Mouse (Mus musculus) heart, embryonic 16.5 days (tissue): ENCODE results near the gene Rdh14. TPM values are rescaled to one million over a fixed set of nuclear protein-coding genes. Genes with fewer than 3 reads are reported as not detected.
A peak's percentile ranks its signal among the peaks of the same experiment; 100 is the strongest.

Experiments
- ATAC-seq: fragments of 200-750 bp; cut with Nextera tagmentation; replicated peaks from 2 replicates; pipeline ENCODE4 v1.8.0; 2017; ENCODE audit warnings: moderate number of reproducible peaks; ENCODE audit not compliant: insufficient read depth, low FRiP score; ENCODE audit errors: extremely low read depth
- H3K27ac ChIP-seq: fragments of 300-500 bp; sonication (generic); 2 replicates; pipeline ENCODE4 v1.5.1; 2014; ENCODE audit warnings: mild to moderate bottlenecking, low read length, control low read depth, moderate library complexity
- H3K27me3 ChIP-seq: fragments of 300-500 bp; sonication (generic); 2 replicates; pipeline ENCODE4 v1.6.1; 2014; ENCODE audit warnings: low read length, mixed read lengths; ENCODE audit not compliant: control insufficient read depth, insufficient read depth
- H3K36me3 ChIP-seq: fragments of 300-500 bp; sonication (generic); 2 replicates; pipeline ENCODE4 v1.6.1; 2014; ENCODE audit not compliant: control insufficient read depth, insufficient read depth
- H3K4me1 ChIP-seq: fragments of 300-500 bp; sonication (generic); 2 replicates; pipeline ENCODE4 v1.6.1; 2014; ENCODE audit warnings: low read length, mixed read lengths; ENCODE audit not compliant: control insufficient read depth, insufficient read depth
- H3K4me2 ChIP-seq: fragments of 300-500 bp; sonication (generic); 2 replicates; pipeline ENCODE4 v1.6.1; 2014; ENCODE audit warnings: low read depth, mild to moderate bottlenecking, control low read depth, low read length
- H3K4me3 ChIP-seq: fragments of 300-500 bp; sonication (generic); 2 replicates; pipeline ENCODE4 v1.5.1; 2014; ENCODE audit warnings: mild to moderate bottlenecking, control low read depth, low read length
- H3K9ac ChIP-seq: fragments of 300-500 bp; sonication (generic); 2 replicates; pipeline ENCODE4 v1.6.1; 2014; ENCODE audit warnings: low read length, control low read depth
- H3K9me3 ChIP-seq: fragments of 300-500 bp; sonication (generic); replicated peaks from 2 replicates; pipeline ENCODE4 v1.6.1; 2016; ENCODE audit warnings: low read length; ENCODE audit not compliant: control insufficient read depth
- WGBS: fragments of 180-500 bp; shearing (Covaris S2); extraction: QIAGEN DNeasy Blood & Tissue Kit; methylation state at CpG from one replicate; pipeline ENCODE4 v1.1.7; 2014; 5-methylcytosine and 5-hydroxymethylcytosine counted together
- polyA plus RNA-seq: library from polyadenylated mRNA; unstranded; fragments of >200 nt; fragmentation: Nextera tagmentation; extraction: Ambion mirVana; gene quantifications from 2 replicates; pipeline ENCODE4 v1.2.1, GENCODE M21; 2015

Gene Rdh14
- polyA plus RNA-seq, 1 experiment from 2014 or later, result 69.9 TPM

DNA sequence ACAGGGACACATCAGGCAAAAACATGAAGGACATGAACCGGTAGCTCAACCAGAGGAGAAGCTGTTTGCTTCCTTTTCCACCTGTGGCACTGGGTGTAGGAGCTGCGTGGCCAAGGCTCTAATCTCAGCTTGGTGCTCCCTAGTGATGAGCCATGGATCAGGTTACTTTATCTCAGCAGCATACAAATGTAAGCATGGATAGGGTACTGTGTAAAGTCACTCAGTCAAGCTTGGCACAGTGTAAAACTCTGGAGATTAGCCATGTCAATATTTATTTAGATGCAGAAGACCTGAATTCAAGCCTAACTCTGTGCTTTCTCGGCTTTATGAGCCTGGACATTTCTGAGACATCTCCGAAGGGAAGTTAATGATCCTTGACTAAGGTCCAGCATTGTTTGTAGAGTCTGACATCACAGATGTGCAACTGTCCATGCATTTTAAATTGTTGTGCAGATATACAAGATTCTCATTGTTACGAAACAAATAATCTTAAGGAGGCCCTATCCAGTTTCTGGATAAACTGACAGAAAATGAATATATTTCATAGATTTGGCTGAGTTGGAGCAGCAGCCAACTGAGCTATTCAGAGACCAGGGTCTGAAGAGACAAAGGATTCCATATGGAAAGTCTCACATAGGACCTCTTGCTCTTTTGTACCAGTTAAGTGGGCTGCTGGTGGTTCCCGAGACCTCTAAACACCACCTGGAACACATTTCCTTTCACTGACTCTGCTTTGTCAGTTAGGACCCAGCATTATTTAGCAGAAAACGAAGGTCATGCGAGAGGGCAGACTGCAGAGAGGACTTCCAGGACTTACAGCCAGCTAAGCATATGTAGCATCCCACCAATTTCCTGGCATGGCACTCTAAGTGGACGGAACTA lies 35.7 kb downstream of the Rdh14 start:
- no peak for ATAC-seq
- Histone ChIP-seq H3K4me2 (no peak overlapping the region), H3K4me3 (no peak overlapping the region), H3K27ac (no peak overlapping the region), H3K9ac (no peak overlapping the region), H3K36me3 (no peaks in the 10 kb centered on the region), H3K9me3 (no peaks in the 10 kb centered on the region), H3K27me3 (no peaks in the 10 kb centered on the region), H3K4me1 (no peaks in the 10 kb centered on the region)
- WGBS, result 69% methylated on average over 9 of the region's 9 CpGs

DNA sequence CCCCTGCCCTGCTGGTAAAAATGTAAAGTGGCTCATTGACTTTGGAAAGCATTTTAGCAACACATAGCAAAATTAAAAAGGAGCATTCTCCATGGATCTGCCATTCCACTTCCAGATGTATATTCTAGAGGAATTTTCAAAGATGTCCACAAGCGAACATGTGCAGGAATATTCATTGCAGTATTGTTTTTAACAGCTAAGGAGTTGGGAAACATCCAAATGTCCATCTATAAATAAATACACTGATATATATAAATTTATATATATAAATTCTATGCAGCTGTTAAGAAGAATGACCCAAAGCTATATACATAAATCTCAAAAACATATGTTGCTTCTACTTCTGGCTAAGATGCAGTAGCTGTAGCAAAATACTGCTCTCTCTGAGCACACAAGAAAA lies 40.4 kb downstream of the Rdh14 start:
- Histone ChIP-seq H3K27me3 (no peaks in the 10 kb centered on the region), H3K4me1 (no peaks in the 10 kb centered on the region), H3K4me2 (no peak overlapping the region), H3K4me3 (no peak overlapping the region), H3K9me3 (no peaks in the 10 kb centered on the region), H3K27ac (no peak overlapping the region), H3K36me3 (no peaks in the 10 kb centered on the region), H3K9ac (no peak overlapping the region)
- 83% methylated on average over 1 of the region's 1 CpGs for WGBS
- ATAC-seq, result no peak

DNA sequence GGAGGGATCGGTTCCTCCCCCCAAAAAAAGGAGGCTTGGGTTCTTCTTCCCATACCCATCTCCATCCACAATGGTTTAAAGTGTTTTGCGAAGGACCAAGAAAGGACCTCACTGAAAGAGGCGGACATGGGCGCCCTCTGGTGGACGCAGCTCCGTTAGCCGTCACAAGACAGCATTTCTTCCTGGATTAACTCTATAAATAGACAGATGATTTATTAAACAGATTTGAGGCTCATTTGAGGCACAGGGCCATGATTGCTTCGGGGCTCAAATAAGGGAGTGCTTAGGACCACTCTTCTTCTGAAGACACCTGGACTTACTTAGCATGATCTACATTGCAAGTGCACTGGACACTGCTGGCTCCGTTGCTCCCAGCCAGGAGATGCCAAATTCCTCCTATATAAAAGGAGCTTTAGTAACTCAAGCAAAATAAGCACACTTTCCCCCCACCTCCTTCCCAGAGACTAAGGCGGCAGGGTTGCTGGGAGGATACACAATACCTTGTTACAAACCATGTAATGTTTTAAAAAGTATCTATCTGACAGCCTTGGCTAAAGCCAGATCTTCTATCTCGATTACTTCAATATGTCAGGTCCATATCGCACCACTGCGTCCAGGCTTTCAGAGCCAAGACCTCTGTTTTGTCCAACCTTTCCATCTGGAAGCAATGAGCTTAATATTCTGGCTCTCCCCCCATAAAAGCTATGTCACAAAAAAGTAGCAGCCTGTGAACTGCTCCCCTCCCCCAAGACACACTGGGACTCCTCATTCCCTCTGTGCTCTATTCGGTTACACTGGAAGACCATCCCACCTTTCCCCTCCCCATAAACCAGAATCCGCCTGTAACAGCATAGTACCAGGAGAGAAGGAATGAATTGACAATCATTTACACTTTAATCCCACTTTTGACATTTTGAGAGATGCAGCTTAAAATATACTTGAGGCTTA lies 47.8 kb downstream of the Rdh14 start:
- 29% methylated on average over 15 of the region's 15 CpGs for WGBS
- 0 out of 2 replicates have a peak, but pooled peaks have one; percentile 28 for ATAC-seq
- H3K4me3 ChIP-seq, result no peak overlapping the region

DNA sequence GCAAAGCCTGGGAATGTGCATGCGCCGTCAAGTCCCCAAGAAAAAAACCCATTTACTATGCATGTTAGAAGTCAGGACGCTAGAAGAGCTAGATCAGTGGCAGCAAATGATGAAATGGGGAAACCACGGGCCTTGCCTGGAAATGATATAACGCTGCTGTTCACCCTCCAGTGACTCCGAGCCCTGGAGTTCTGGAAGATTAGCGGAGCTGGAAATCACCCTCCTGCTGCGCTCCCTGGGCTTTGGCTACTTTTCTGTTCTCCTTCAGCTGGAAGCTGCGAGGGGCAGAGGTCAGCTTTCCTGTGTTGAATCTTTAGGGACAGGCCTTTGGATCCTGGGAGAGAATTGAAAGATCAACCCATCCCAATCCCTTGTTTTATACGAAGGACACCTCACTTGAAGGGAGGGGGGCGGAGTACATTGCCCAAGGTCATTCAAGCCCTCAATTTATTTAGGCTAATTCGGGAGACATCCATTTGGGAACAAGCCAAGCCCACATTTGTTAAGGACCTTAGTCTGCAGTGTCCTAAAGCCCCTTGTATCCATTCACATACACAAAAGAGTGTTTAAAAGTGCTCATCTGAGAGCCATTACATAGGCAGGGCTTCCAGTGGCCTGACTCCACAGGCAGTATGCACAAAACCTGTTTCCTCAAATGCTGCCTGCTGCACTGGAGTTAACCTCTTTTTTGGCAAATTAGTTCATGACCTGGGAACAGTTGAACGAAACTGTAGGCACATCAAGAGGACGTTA lies 49.1 kb downstream of the Rdh14 start:
- 0 out of 2 replicates have a peak, but pooled peaks cover 2% of the 10 kb centered on the region for H3K4me1 ChIP-seq
- H3K27ac ChIP-seq, result no peak overlapping the region
- WGBS, result 54% methylated on average over 14 of the region's 14 CpGs
- H3K4me2 ChIP-seq, result no peak overlapping the region
- H3K4me3 ChIP-seq, result no peak overlapping the region
- H3K9ac ChIP-seq, result no peak overlapping the region
- H3K36me3 ChIP-seq, result no peaks in the 10 kb centered on the region
- no peak for ATAC-seq
- H3K27me3 ChIP-seq, result no peaks in the 10 kb centered on the region
- no peaks in the 10 kb centered on the region for H3K9me3 ChIP-seq

More for the DNA sequence above, 47.8 kb downstream of the Rdh14 start:
- H3K36me3 ChIP-seq, result no peaks in the 10 kb centered on the region
- H3K27ac ChIP-seq, result no peak overlapping the region
- 0 out of 2 replicates have a peak, but pooled peaks cover 2% of the 10 kb centered on the region for H3K4me1 ChIP-seq
- no peaks in the 10 kb centered on the region for H3K9me3 ChIP-seq
- no peak overlapping the region for H3K4me2 ChIP-seq
- H3K9ac ChIP-seq, result no peak overlapping the region
- H3K27me3 ChIP-seq, result no peaks in the 10 kb centered on the region

Other genes starting within 250 kb of the Rdh14 start
- 0.13 TPM in 1 of 2 replicates, not detected in the other for gene Nt5c1b, start 20.8 kb upstream of the Rdh14 start, polyA plus RNA-seq